Mouse (Mus musculus) A20 (cell line): ENCODE measurements around the gene Cd82.
A peak's percentile ranks its signal among the peaks of the same experiment; 100 is the strongest.

ENCODE experiments used
- DNase-seq: peaks from one replicate; pipeline ENCODE4 v3.0.0-alpha.2; 2011; ENCODE audit warnings: low read depth, low spot score

Cd82 gene

GRCm38 (mm10) chr2:93445237-93445651 lies 17.7 kb downstream of the Cd82 start:
- DNase-seq: no peak

- no peak for DNase-seq
These were observed 18.7 kb downstream of the Cd82 start for GRCm38 (mm10) chr2:93444280-93444679.

- no peak for DNase-seq
These were observed 19.8 kb downstream of the Cd82 start for GRCm38 (mm10) chr2:93443106-93443505.

GRCm38 (mm10) chr2:93439812-93440559 lies 23.0 kb downstream of the Cd82 start:
- DNase-seq: no peak

- DNase-seq: no peak
These were observed 23.6 kb downstream of the Cd82 start for GRCm38 (mm10) chr2:93439352-93439771.

- DNase-seq: no peak
These were observed 24.6 kb downstream of the Cd82 start for GRCm38 (mm10) chr2:93438335-93438734.

GRCm38 (mm10) chr2:93435577-93435976 lies 27.4 kb downstream of the Cd82 start:
- DNase-seq: no peak

GRCm38 (mm10) chr2:93434896-93435295 lies 28.0 kb downstream of the Cd82 start:
- DNase-seq: no peak

GRCm38 (mm10) chr2:93433543-93433942 lies 29.4 kb downstream of the Cd82 start:
- no peak for DNase-seq

- no peak for DNase-seq
These were observed 30.1 kb downstream of the Cd82 start for GRCm38 (mm10) chr2:93432600-93433389.

GRCm38 (mm10) chr2:93431575-93432325 lies 31.2 kb downstream of the Cd82 start:
- no peak for DNase-seq

GRCm38 (mm10) chr2:93430993-93431392 lies 31.9 kb downstream of the Cd82 start:
- no peak for DNase-seq

GRCm38 (mm10) chr2:93428004-93428531 lies 34.9 kb downstream of the Cd82 start:
- DNase-seq: peak; percentile 53

- DNase-seq: peak; percentile 53
These were observed 35.8 kb downstream of the Cd82 start for GRCm38 (mm10) chr2:93427000-93427715.

GRCm38 (mm10) chr2:93425810-93426209 lies 37.1 kb downstream of the Cd82 start:
- no peak for DNase-seq

GRCm38 (mm10) chr2:93424307-93424984 lies 38.5 kb downstream of the Cd82 start:
- DNase-seq: peak; percentile 33

- DNase-seq: peak; percentile 71
These were observed 41.6 kb downstream of the Cd82 start for GRCm38 (mm10) chr2:93421320-93421719.

GRCm38 (mm10) chr2:93419971-93420370 lies 43.0 kb downstream of the Cd82 start:
- DNase-seq: no peak

GRCm38 (mm10) chr2:93418396-93418795 lies 44.5 kb downstream of the Cd82 start:
- DNase-seq: peak; percentile 64

- DNase-seq: no peak
These were observed 45.8 kb downstream of the Cd82 start for GRCm38 (mm10) chr2:93416874-93417709.
